Mouse (Mus musculus): Measurements from ENCODE around the gene Cfap54.

GRCm38 (mm10) chr10:92942848-92943645, 138.4 kb downstream of the Cfap54 start:
- TF ChIP-seq GATA1 (IDR thresholded peaks at IDR 0.05; ENCODE audit: low read length) (no peak), TAL1 (IDR thresholded peaks at IDR 0.05; ENCODE audit: low read length) (no peak)

All from erythroblast, embryonic 14.5 days (primary cell).